Mouse (Mus musculus) hematopoietic stem cell, adult 5-6 weeks (primary cell): ENCODE results near the gene 1810009A15Rik. TPM values are rescaled to one million over a fixed set of nuclear protein-coding genes. Genes with fewer than 3 reads are reported as not detected.

Experiments
- ATAC-seq, 2 experiments: fragments of 125-278 bp in 1 of 2; replicated peaks in 1 of 2; 2 replicates each; pipeline ENCODE4 v1.8.0; 2016 to 2017; ENCODE audit warnings: inconsistent platforms in 2 of 2, mild to moderate bottlenecking in 2 of 2, moderate number of reproducible peaks in 2 of 2, low read depth in 1 of 2, moderate TSS enrichment in 1 of 2; ENCODE audit not compliant: low FRiP score in 2 of 2, poor library complexity in 2 of 2, severe bottlenecking in 2 of 2, insufficient read depth in 1 of 2, low TSS enrichment in 1 of 2
- total RNA-seq: library from RNA; stranded (forward); fragments of 172-1452, 232-1000 nt; gene quantifications from 2 replicates; pipeline ENCODE4 v1.2.3, GENCODE M21; 2017

Gene 1810009A15Rik
- total RNA-seq, 1 experiment from 2014 or later, result 69.3 TPM

GRCm38 (mm10) chr19:8899079-8899478 is 10.4 kb downstream of the 1810009A15Rik start:
- ATAC-seq, result no peak

GRCm38 (mm10) chr19:8903412-8903811 is 14.8 kb downstream of the 1810009A15Rik start:
- ATAC-seq, result no peak

GRCm38 (mm10) chr19:8908531-8908930 is 19.9 kb downstream of the 1810009A15Rik start:
- ATAC-seq, result no peak

- no peak for ATAC-seq
Measured at GRCm38 (mm10) chr19:8911810-8912209, 23.2 kb downstream of the 1810009A15Rik start.

GRCm38 (mm10) chr19:8914212-8914611 is 25.6 kb downstream of the 1810009A15Rik start:
- no peak for ATAC-seq

- ATAC-seq, result no peak
Measured at GRCm38 (mm10) chr19:8919000-8919399, 30.3 kb downstream of the 1810009A15Rik start.

- ATAC-seq, result no peak
Measured at GRCm38 (mm10) chr19:8919684-8920072, 31.0 kb downstream of the 1810009A15Rik start.

GRCm38 (mm10) chr19:8920073-8920736 is 31.6 kb downstream of the 1810009A15Rik start, which contains the start of gene B3gat3:
TSS of gene B3gat3 (plus strand) at chr19:8920374.
- peak; percentile 82 to 83 for ATAC-seq

- 0 out of 4 replicates have a peak, but pooled peaks of 1 of the 2 experiments have one; percentile 10 for ATAC-seq
Measured at GRCm38 (mm10) chr19:8920836-8921291, 32.2 kb downstream of the 1810009A15Rik start.

GRCm38 (mm10) chr19:8921741-8922140 is 33.1 kb downstream of the 1810009A15Rik start:
- ATAC-seq, result no peak

GRCm38 (mm10) chr19:8926766-8927165 is 38.1 kb downstream of the 1810009A15Rik start:
- no peak for ATAC-seq

GRCm38 (mm10) chr19:8927891-8928525 is 39.4 kb downstream of the 1810009A15Rik start:
- no peak for ATAC-seq

GRCm38 (mm10) chr19:8928689-8929223 is 40.1 kb downstream of the 1810009A15Rik start:
- ATAC-seq, result peak; percentile 20 to 49; a peak in 3 of 4 replicates

- ATAC-seq, result peak; percentile 65 to 76
Measured at GRCm38 (mm10) chr19:8929224-8930088, 40.8 kb downstream of the 1810009A15Rik start, which contains the start of the genes Rom1 and Eml3. TSS of gene Rom1 (minus strand) at chr19:8929356. TSS of gene Eml3 (plus strand) at chr19:8929552.

- ATAC-seq, result no peak
Measured at GRCm38 (mm10) chr19:8930117-8930516, 41.5 kb downstream of the 1810009A15Rik start.

- no peak for ATAC-seq
Measured at GRCm38 (mm10) chr19:8930771-8931170, 42.1 kb downstream of the 1810009A15Rik start.

- ATAC-seq, result no peak
Measured at GRCm38 (mm10) chr19:8936736-8937135, 48.1 kb downstream of the 1810009A15Rik start.
